Mouse (Mus musculus) lung, postnatal 25 days (tissue): ENCODE data around the gene Csf1.
"Not testable (repeated sequence)": the region's sequence is repeated elsewhere in the genome, so short reads cannot be mapped to it uniquely, and the experiment has no call there.

ENCODE experiments used
- DNase-seq: peaks from one replicate; pipeline ENCODE4 v3.0.0; 2022; ENCODE audit warnings: low spot score

Csf1 gene

GRCm38 (mm10) chr3:107748260-107748955 is 11.9 kb downstream of the Csf1 start:
- DNase-seq: no peak

- no peak for DNase-seq
These were observed 14.2 kb downstream of the Csf1 start for GRCm38 (mm10) chr3:107746026-107746425.

DNA sequence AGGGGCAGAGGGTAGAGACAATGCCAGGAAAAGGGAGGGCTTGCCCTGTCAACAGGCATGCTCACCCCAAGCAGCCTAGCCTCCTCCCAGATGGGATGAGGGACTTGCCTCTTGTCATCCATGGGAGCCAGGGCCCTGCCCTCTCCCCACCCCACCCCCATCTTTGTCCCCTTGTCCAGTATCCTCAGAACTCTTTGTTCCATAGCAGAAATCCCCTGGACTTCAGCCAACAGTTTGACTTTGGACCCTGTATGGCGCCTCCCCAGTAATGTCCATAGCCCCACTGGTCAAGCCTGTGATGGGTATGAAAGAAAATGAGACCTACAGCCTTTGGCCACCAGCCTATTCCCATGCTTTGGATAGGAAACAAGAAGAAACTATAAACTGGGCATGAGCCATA is 16.6 kb downstream of the Csf1 start:
- DNase-seq: no peak

- no peak for DNase-seq
These were observed 17.2 kb downstream of the Csf1 start for GRCm38 (mm10) chr3:107743107-107743506.

DNA sequence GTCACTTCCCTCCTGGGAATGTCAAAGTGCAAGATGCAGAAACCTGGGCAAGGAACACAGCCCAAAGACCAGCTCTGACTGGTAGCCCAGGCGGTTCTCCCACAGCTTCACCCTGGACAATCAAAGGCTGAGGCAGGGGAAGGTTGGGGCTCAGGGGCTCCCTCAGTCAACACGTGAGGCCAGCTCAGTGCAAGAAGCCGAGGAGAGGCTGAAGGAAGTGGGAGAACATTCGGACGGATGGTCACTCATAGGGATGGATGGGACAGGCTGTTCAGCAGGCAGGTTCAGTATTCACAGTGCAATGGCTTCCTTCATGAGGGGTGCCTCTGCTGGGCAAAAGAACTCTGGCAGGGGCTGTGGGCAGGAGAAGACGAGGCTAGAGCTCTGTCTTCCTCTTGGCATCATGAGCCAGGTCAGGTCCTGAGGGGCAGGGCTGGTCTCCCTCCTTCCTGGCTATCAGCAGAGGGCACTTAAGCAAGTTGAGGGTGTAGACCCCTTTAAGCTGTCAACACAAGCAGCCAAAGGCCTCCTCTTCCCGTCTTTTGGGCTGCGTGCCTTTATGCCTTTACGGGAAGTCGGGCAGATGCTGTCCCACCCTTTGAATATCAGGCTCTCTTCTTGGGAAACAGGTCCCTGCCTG is 18.1 kb downstream of the Csf1 start:
- DNase-seq: no peak

DNA sequence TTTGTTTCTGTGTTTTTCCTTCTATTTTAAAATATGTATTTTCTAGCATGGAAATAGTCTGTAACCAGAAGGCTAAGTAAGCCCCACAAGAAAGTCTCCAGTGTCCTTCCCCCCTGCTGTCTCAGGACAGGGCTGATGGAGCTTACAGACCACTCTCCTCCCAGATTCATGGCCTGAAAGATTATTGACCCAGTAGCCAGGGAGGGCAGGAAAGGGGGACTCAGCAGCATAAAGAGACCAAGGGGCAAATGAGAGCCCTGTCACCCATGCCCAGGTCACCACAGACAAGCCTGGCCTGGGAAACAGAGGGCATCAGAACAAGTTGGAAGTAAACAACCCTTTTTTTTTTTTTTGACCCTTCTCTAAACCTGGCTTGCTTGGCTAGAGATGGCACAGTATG is 18.9 kb downstream of the Csf1 start:
- DNase-seq: no peak

- DNase-seq: no peak
These were observed 19.6 kb downstream of the Csf1 start for GRCm38 (mm10) chr3:107740578-107741207.

DNA sequence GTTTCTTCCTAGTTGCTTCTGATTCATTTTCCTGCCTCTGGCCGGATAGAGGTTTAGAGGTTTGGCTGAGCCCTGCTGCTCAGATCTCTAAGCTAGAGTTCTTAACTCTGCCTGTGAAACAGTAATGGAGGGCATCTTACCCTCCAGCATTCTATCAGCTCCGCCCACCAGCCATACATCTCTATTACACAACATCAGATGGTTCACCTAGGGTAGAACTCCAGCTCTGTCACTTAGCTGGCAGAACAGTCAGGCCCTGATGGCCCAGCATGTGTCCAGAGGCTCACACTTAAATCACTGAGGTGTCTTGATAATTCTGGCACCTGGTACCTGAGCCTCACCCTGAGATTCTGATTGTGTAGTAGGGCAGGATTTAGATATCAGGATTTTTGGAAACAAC is 20.3 kb downstream of the Csf1 start:
- DNase-seq: no peak

DNA sequence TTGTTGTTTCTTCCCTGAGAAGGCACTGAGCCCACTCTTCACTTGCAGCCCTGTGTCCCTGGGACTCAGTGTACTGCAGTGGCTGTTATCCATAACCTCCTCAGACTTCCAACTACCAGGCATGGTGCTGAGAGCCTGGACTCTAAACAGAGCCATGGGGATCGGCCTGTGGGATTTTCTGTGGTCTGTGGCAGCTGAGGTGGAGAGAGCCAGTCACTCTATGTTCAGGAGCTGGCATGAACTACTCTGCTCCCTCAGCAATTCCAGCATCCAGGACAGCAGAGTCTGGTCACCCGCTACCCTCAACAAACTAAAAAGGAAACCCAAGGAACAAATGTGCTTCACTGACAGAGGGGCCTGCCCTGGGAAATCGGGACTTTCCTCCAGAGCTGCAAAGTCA is 20.8 kb downstream of the Csf1 start:
- no peak for DNase-seq

GRCm38 (mm10) chr3:107738620-107739019 is 21.6 kb downstream of the Csf1 start:
- no peak for DNase-seq

- DNase-seq: no peak
These were observed 22.6 kb downstream of the Csf1 start for GRCm38 (mm10) chr3:107737609-107738190.

DNA sequence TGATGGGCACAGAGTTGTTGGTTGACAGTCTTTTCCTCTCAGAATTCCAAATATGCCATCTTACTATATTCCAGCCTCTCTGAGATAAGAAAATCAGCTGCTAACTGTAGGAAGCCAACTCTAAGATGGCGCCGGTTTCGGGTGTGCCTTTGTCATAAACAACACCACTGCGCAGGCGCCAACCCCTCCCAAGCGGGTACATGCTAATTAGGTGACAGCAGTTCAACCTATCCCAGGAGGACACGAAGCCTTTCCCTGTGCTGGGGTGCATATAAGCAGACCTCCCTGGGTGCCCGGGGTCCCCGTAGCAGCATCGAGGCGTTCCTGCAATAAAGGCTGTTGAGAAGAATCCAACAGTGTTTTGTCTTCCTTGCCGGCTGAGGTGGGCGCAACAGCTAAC is 24.6 kb downstream of the Csf1 start:
- not testable (repeated sequence) for DNase-seq

GRCm38 (mm10) chr3:107733329-107733728 is 26.9 kb downstream of the Csf1 start:
- DNase-seq: no peak

DNA sequence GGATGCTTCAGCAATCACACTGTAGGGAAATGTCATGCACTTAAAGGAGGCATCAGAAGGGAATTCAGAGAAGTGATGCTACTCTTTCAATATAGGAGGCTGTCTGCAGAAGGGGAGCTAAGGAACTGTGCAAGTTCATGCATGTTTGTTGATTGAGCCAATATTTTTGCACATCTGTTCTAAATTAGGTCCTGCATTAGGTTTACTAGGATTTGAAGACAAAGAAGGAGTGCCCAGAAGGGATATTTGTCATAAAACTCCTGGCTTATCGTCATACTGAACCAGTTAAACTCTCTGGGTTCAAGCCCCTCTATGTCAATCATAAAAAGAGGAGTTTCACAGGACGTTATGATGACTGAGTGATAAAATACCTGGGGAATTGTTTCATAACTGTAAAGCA is 30.0 kb downstream of the Csf1 start:
- DNase-seq: no peak

DNA sequence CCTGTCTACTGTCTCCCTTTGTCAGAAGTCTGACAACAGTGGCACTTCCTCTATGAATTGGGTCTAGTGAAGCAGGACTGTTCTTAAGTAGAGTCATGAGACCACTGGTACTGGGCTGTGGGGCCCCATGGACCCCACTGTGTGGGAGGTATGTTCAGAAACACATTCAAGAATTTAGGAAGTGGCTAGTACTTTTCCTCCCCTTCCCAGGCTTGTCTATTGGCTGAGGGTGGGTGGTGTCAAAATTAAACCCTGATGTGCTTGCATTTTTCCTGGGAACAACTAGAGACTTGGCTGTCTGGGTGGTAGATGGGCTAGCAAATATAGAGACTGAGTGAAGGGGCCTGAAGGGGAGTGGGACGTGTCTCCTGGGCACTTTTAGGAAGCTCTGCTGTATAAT is 31.8 kb downstream of the Csf1 start:
- DNase-seq: no peak

DNA sequence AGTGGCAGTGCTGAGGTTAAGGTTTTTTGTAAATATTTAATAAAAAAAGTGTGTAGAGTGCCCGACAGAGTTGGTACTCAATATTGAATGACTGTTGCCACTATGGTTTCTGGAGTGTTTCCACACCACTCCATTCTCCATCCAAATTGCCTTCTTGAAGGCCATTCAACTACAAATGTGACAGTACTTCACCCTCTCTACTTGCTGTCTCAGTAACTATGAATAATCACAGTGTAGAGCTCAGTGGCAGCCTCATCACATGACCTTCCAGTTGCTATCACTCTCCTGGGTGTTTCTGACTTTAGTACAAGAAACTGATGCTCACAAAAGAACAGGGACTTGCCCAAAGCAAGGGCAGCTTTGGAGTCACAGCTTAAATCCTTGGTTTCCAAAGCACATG is 44.3 kb downstream of the Csf1 start:
- peak; percentile 51 for DNase-seq

- DNase-seq: no peak
These were observed 45.9 kb downstream of the Csf1 start for GRCm38 (mm10) chr3:107714276-107714933.

DNA sequence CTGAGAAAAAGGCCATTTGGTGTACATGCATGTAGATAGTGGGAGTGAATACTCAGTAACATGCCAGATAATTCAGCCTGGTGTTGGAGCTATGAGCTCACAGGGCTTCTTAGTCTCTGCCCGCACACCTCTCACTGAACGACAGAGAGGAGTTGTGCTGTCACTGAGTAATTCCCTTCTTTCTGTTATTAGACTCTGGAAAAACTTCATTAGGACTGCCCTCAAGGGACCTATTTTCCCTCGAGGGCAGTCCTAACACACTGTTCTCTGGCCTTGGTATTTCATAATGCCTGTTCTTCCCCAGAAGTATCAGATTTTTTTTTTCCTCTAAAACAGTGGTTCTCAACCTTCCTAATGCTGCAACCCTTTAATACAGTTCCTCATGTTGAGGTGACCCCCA is 48.2 kb downstream of the Csf1 start:
- no peak for DNase-seq

DNA sequence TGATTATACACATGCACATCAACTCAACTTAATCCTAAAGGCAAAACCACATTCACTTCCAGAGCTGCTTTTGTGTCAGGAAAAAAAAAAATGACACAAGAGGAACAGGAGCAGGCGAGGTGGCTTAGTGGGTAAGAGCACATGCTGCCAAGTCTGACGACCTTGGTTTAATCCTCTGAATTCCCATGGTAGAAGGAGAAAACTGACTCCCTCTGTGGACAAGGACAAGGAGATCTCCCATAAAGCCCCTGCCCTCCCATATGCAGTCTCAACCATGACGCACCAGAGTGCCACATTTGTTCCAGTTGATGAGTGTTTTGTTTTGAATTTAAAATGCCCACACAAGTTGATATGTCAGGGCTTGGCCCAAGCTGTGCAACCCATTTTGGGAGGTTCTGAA is 51.1 kb downstream of the Csf1 start:
- DNase-seq: no peak

DNA sequence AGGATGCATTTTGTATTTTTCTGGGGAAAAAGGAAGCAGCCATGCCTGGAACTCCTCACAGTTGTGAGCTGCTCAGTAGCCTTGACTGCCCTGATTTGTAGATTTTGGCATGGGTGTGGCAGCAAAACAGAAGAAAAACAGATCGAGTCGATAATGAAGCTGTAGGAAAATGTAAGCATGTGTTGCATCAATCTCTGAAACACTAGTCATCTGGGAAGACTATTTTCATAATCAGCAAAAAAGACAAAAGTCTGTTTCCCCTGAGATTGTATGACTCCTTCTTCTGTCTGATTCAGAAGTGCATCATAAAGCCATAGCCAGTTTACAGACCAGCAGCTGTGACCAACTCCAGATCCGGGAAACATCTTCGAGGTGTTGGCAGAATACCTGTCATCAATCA is 53.0 kb downstream of the Csf1 start:
- DNase-seq: no peak

- peak; percentile 13 for DNase-seq
These were observed 54.1 kb downstream of the Csf1 start for GRCm38 (mm10) chr3:107706164-107706563.

- DNase-seq: no peak
These were observed 55.9 kb downstream of the Csf1 start for GRCm38 (mm10) chr3:107704371-107704705.
